Mouse (Mus musculus) CH12.LX (cell line): ENCODE measurements around the gene Tpcn1. TPM values are rescaled to one million over a fixed set of nuclear protein-coding genes. Genes with fewer than 3 reads are reported as not detected.

Experiments
- DNase-seq: peaks from one replicate; pipeline ENCODE4 v3.0.0-alpha.2; 2013; ENCODE audit errors: extremely low read depth
- H3K27ac ChIP-seq: 2 replicates; pipeline ENCODE4 v1.5.1; 2012; ENCODE audit warnings: low read depth, mild to moderate bottlenecking, control low read depth, moderate library complexity; ENCODE audit not compliant: insufficient read depth
- H3K27me3 ChIP-seq: replicated peaks from 2 replicates; pipeline ENCODE3; 2012; ENCODE audit warnings: inconsistent platforms
- H3K36me3 ChIP-seq, 2 experiments: replicated peaks in 1 of 2; 2 replicates each; pipeline versions ENCODE3 to v1.6.1; 2012; ENCODE audit warnings: inconsistent platforms in 1 of 2, low read length in 1 of 2, mild to moderate bottlenecking in 1 of 2, mixed read lengths in 1 of 2, moderate library complexity in 1 of 2; ENCODE audit not compliant: control insufficient read depth in 1 of 2, insufficient read depth in 1 of 2
- H3K4me1 ChIP-seq, 2 experiments: 2 replicates each; pipeline ENCODE4 v1.6.1; 2012; ENCODE audit warnings: inconsistent platforms in 1 of 2, moderate library complexity in 1 of 2; ENCODE audit not compliant: insufficient read depth in 2 of 2, control insufficient read depth in 1 of 2
- H3K4me2 ChIP-seq: 2 replicates; pipeline ENCODE4 v1.6.1; 2012; ENCODE audit warnings: low read depth, mild to moderate bottlenecking, control low read depth; ENCODE audit not compliant: poor library complexity, insufficient read depth, severe bottlenecking
- H3K4me3 ChIP-seq, 3 experiments: fragments of 150-350 bp in 1 of 3; sonication (generic) in 1 of 3; replicated peaks in 1 of 3; 2 replicates each; pipeline versions ENCODE3 to v1.5.1; 2011 to 2012; ENCODE audit warnings: low read depth in 2 of 3, low read length in 2 of 3, mild to moderate bottlenecking in 2 of 3, moderate library complexity in 2 of 3, control low read depth in 1 of 3, improper control_type of control experiment in 1 of 3, inconsistent platforms in 1 of 3, mixed read lengths in 1 of 3; ENCODE audit not compliant: poor library complexity in 1 of 3
- H3K79me2 ChIP-seq: replicated peaks from 2 replicates; pipeline ENCODE4 v1.6.1; 2012; ENCODE audit warnings: mild to moderate bottlenecking, moderate library complexity; ENCODE audit not compliant: control insufficient read depth, poor library complexity, insufficient read depth, severe bottlenecking; ENCODE audit errors: extremely low read depth
- H3K9ac ChIP-seq: 2 replicates; pipeline ENCODE4 v1.6.1; 2012; ENCODE audit warnings: low read depth, mild to moderate bottlenecking, control low read depth, moderate library complexity; ENCODE audit not compliant: insufficient read depth
- H3K9me3 ChIP-seq: replicated peaks from 2 replicates; pipeline ENCODE3; 2012; ENCODE audit warnings: low read length, inconsistent platforms, mixed read lengths
- BHLHE40 ChIP-seq: IDR thresholded peaks from 2 replicates; pipeline ENCODE4 v1.6.1; 2011; ENCODE audit warnings: mild to moderate bottlenecking, low read depth, low read length, improper control_type of control experiment
- CHD1 ChIP-seq: IDR thresholded peaks from 2 replicates; pipeline ENCODE4 v1.6.1; 2012; ENCODE audit warnings: low read depth, low read length, improper control_type of control experiment, inconsistent platforms
- CHD2 ChIP-seq: IDR thresholded peaks from 2 replicates; pipeline ENCODE4 v1.6.1; 2011; ENCODE audit warnings: low read length, improper control_type of control experiment
- EP300 ChIP-seq: IDR thresholded peaks from 2 replicates; pipeline ENCODE4 v1.6.1; 2011; ENCODE audit warnings: low read length, improper control_type of control experiment
- ETS1 ChIP-seq: conservative IDR thresholded peaks from 2 replicates; pipeline ENCODE4 v1.6.1; 2012; ENCODE audit warnings: low read depth, mild to moderate bottlenecking, inconsistent platforms, low read length, improper control_type of control experiment, moderate library complexity
- GABPA ChIP-seq: IDR thresholded peaks from 2 replicates; pipeline ENCODE4 v1.6.1; 2012; ENCODE audit warnings: low read depth, low read length, improper control_type of control experiment, inconsistent platforms; ENCODE audit not compliant: insufficient replicate concordance
- IRF4 ChIP-seq: IDR thresholded peaks from 2 replicates; pipeline ENCODE4 v1.6.1; 2014; ENCODE audit warnings: low read depth, mild to moderate bottlenecking, inconsistent platforms, low read length, improper control_type of control experiment
- JUND ChIP-seq: conservative IDR thresholded peaks from 2 replicates; pipeline ENCODE4 v1.6.1; 2011; ENCODE audit warnings: low read depth, low read length, improper control_type of control experiment
- MAFK ChIP-seq: IDR thresholded peaks from 2 replicates; pipeline ENCODE4 v1.6.1; 2011; ENCODE audit warnings: low read length, improper control_type of control experiment; ENCODE audit not compliant: insufficient replicate concordance
- MAX ChIP-seq: IDR thresholded peaks from 2 replicates; pipeline ENCODE4 v1.6.1; 2011; ENCODE audit warnings: low read length, improper control_type of control experiment
- MAZ ChIP-seq: IDR thresholded peaks from 2 replicates; pipeline ENCODE4 v1.6.1; 2012; ENCODE audit warnings: low read depth, mild to moderate bottlenecking, inconsistent platforms, low read length, improper control_type of control experiment, moderate library complexity
- MEF2A ChIP-seq: IDR thresholded peaks from 2 replicates; pipeline ENCODE4 v1.6.1; 2014; ENCODE audit warnings: low read depth, mild to moderate bottlenecking, inconsistent platforms, low read length, improper control_type of control experiment, borderline replicate concordance
- MYC ChIP-seq: IDR thresholded peaks from 2 replicates; pipeline ENCODE4 v1.6.1; 2011; ENCODE audit warnings: low read depth, mild to moderate bottlenecking, improper control_type of control experiment, low read length
- NRF1 ChIP-seq: IDR thresholded peaks from 2 replicates; pipeline ENCODE4 v1.6.1; 2014; ENCODE audit warnings: low read depth, mild to moderate bottlenecking, inconsistent platforms, low read length, improper control_type of control experiment, moderate library complexity
- PAX5 ChIP-seq: IDR thresholded peaks from 2 replicates; pipeline ENCODE4 v1.6.1; 2012; ENCODE audit warnings: low read length, inconsistent platforms, mixed read lengths
- POLR2A ChIP-seq: IDR thresholded peaks from 2 replicates; pipeline ENCODE4 v1.6.1; 2011; ENCODE audit warnings: low read depth, mild to moderate bottlenecking, improper control_type of control experiment, low read length
- RAD21 ChIP-seq: IDR thresholded peaks from 2 replicates; pipeline ENCODE4 v1.6.1; 2011; ENCODE audit warnings: low read depth, mild to moderate bottlenecking, low read length, improper control_type of control experiment, moderate library complexity
- RCOR1 ChIP-seq: conservative IDR thresholded peaks from 2 replicates; pipeline ENCODE4 v1.6.1; 2012; ENCODE audit warnings: low read depth, mild to moderate bottlenecking, inconsistent platforms, low read length, improper control_type of control experiment
- SIN3A ChIP-seq: IDR thresholded peaks from 2 replicates; pipeline ENCODE4 v1.6.1; 2012; ENCODE audit warnings: low read length, improper control_type of control experiment, inconsistent platforms
- TBP ChIP-seq: conservative IDR thresholded peaks from 2 replicates; pipeline ENCODE4 v1.6.1; 2011; ENCODE audit warnings: low read depth, low read length, improper control_type of control experiment
- TCF12 ChIP-seq: IDR thresholded peaks from 2 replicates; pipeline ENCODE4 v1.6.1; 2014; ENCODE audit warnings: low read depth, mild to moderate bottlenecking, inconsistent platforms, low read length, improper control_type of control experiment
- UBTF ChIP-seq: IDR thresholded peaks from 2 replicates; pipeline ENCODE4 v1.6.1; 2012; ENCODE audit warnings: low read depth, mild to moderate bottlenecking, inconsistent platforms, low read length, improper control_type of control experiment, moderate library complexity
- USF2 ChIP-seq: conservative IDR thresholded peaks from 2 replicates; pipeline ENCODE4 v1.6.1; 2011; ENCODE audit warnings: low read depth, low read length, improper control_type of control experiment
- ZC3H11A ChIP-seq: IDR thresholded peaks from 2 replicates; pipeline ENCODE4 v1.6.1; 2012; ENCODE audit warnings: low read depth, mild to moderate bottlenecking, inconsistent platforms, low read length, improper control_type of control experiment
- ZKSCAN1 ChIP-seq: IDR thresholded peaks from 2 replicates; pipeline ENCODE4 v1.6.1; 2012; ENCODE audit warnings: low read depth, inconsistent platforms, low read length, improper control_type of control experiment, borderline replicate concordance
- ZMIZ1 ChIP-seq: IDR thresholded peaks from 2 replicates; pipeline ENCODE4 v1.6.1; 2012; ENCODE audit warnings: low read depth, mild to moderate bottlenecking, inconsistent platforms, low read length, improper control_type of control experiment
- dilution Hi-C: fragments of 300-500 bp; cut with MboI; formaldehyde crosslinking; loops from 2 replicates; pipeline ENCODE4 v1.14.3; 2020; ENCODE audit warnings: low sequenced_read_pairs; ENCODE audit not compliant: extremely low pct_unique_long_range_greater_than_20kb, extremely low pct_ligation_motif_present
- in situ Hi-C: fragments of 300-500 bp; cut with MboI; formaldehyde crosslinking; loops from 3 replicates; pipeline ENCODE4 v1.14.3; 2019; ENCODE audit warnings: low sequenced_read_pairs, low pct_ligation_motif_present, low pct_unique_long_range_greater_than_20kb, mixed read lengths
- polyA plus RNA-seq: library from polyadenylated mRNA; unstranded; fragments of >175 nt; gene quantifications from 2 replicates; pipeline ENCODE4 v1.2.1, GENCODE M21; 2012; ENCODE audit warnings: low read depth; ENCODE audit not compliant: insufficient read length
- total RNA-seq, 2 experiments: library from RNA; depleted of rRNA; stranded (reverse); fragments of 300-350 nt in 1 of 2; fragments of >200 nt in 1 of 2; gene quantifications; 2 replicates each; pipeline ENCODE4 v1.2.3; 2012 to 2014

Tpcn1 gene
- total and polyA plus RNA-seq, 3 experiments: 0.90 to 5.4 (median 2.2) TPM

- TF ChIP-seq TBP (no peak), NRF1 (no peak), RCOR1 (no peak), CHD2 (peak; percentile 64), MAX (no peak), EP300 (no peak), UBTF (no peak), RAD21 (no peak), TCF12 (peak; percentile 36; the same call in 1 of the 2 replicates), MYC (no peak), ETS1 (no peak), GABPA (no peak), POLR2A (peak; percentile 71), ZMIZ1 (no peak), CHD1 (no peak), BHLHE40 (0 out of 2 replicates have a peak, but pooled peaks have one; percentile 15), USF2 (no peak), MEF2A (no peak; the same call in 1 of the 2 replicates), ZC3H11A (no peak), JUND (no peak), MAZ (peak; percentile 69), SIN3A (0 out of 2 replicates have a peak, but pooled peaks have one; percentile 31), PAX5 (no peak)
Measured at GRCm38 (mm10) chr5:120510982-120511642, 77.4 kb downstream of the Tpcn1 start, which contains the start of gene Slc8b1 (continued).

GRCm38 (mm10) chr5:120507311-120507710 is 81.2 kb downstream of the Tpcn1 start:
- Histone ChIP-seq H3K9ac (no peak overlapping the region), H3K4me3 (no peak overlapping the region), H3K4me1 (peaks cover 9 to 41% of the 10 kb centered on the region in 2 experiments; a peak in 3 of 4 replicates), H3K4me2 (no peak overlapping the region), H3K27ac (no peak overlapping the region), H3K36me3 (no peaks in the 10 kb centered on the region), H3K27me3 (peaks cover 14% of the 10 kb centered on the region), H3K79me2 (0 out of 2 replicates have a peak, but pooled peaks cover 4% of the 10 kb centered on the region), H3K9me3 (peaks cover 5% of the 10 kb centered on the region)
- TF ChIP-seq ZKSCAN1 (no peak), MAFK (no peak), CHD1 (no peak), IRF4 (no peak), NRF1 (no peak), RAD21 (no peak), UBTF (no peak), MEF2A (no peak)
- in situ Hi-C loops (loop anchor here (25.0 kb wide), 1 partner anchor 205 kb away; the partner anchor contains the start of gene Dtx1), dilution Hi-C loops (no loop called here)
- DNase-seq: no peak
